Mouse (Mus musculus) heart, adult 2 months (tissue): ENCODE measurements around the gene Gatd1.

Experiments used
- CTCF ChIP-seq: fragments of 200-600 bp; IDR thresholded peaks from 2 replicates; pipeline ENCODE4 v1.8.1; 2022; ENCODE audit warnings: antibody characterized with exemption, mild to moderate bottlenecking, moderate library complexity
- EP300 ChIP-seq: fragments of 200-500 bp; IDR thresholded peaks from 2 replicates; pipeline ENCODE4 v1.6.1; 2011; ENCODE audit warnings: low read depth, low read length, control low read depth; ENCODE audit not compliant: insufficient read depth
- POLR2A ChIP-seq: fragments of 200-500 bp; IDR thresholded peaks from 2 replicates; pipeline ENCODE4 v1.6.1; 2011; ENCODE audit warnings: mild to moderate bottlenecking, low read depth, low read length, control low read depth; ENCODE audit not compliant: insufficient read depth

DNA sequence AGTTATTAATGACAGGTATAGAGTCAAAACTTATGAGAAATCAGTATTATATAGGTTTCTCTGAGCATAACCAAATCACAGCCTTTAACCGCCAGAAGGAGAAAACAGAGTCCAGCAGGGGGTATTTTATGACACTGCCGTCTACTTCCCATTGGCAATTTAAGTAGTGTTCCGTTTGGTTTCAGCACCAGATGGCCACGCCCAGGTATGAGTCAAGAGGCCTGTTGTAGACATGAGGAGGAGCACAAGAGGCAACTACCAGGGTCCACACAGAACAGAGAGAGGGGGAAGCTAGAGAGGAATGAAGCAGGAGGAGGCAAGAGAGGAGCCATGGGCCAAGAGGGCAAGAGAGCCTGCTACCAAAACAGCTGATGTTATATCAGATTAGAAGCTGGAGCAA is 34.4 kb downstream of the Gatd1 start:
- TF ChIP-seq POLR2A: no peak
- TF ChIP-seq EP300: no peak
- TF ChIP-seq CTCF: no peak
